18 mouse cellular contexts compared by ENCODE assay signal in genomic region chr7:84068931-84069330, GRCm38 (mm10). TPM values are rescaled to one million over a fixed set of nuclear protein-coding genes. Genes with fewer than 3 reads are reported as not detected.
DNase-seq lines count a peak whose midpoint lies in the region; ATAC-seq and TF ChIP-seq lines count a peak whose summit lies in the region.
"Had no signal": no experiment of that assay in that cellular context is flagged by ENCODE, and none has a peak within 500 bp of the region (broad histone marks: within the 10 kb centered on the region; RNA-seq: fewer than 3 reads in every experiment).

No protein-coding gene starts in this region.

- no peak overlapping the region for H3K27ac ChIP-seq in midbrain, postnatal 0 days (ENCODE audit: low read depth, low read length)
- no peak overlapping the region for H3K27ac ChIP-seq in midbrain, embryonic 13.5 days
- no peak overlapping the region for H3K27ac ChIP-seq in gastrocnemius, adult 2 months
- H3K27ac ChIP-seq in liver, embryonic 11.5 days (ENCODE audit: low read depth, low read length), result no peak overlapping the region
- no peak overlapping the region for H3K27ac ChIP-seq in intestine, embryonic 16.5 days (ENCODE audit: low read length)
- H3K27ac ChIP-seq: midbrain, embryonic 12.5 days had no signal

- TF ChIP-seq CTCF in midbrain, postnatal 0 days (IDR thresholded peaks at IDR 0.05), result no peak
- TF ChIP-seq CTCF in gastrocnemius, adult 2 months (IDR thresholded peaks at IDR 0.05), result no peak

- no peak overlapping the region for H3K4me3 ChIP-seq in midbrain, postnatal 0 days (ENCODE audit: low read depth, low read length)
- no peak overlapping the region for H3K4me3 ChIP-seq in midbrain, embryonic 13.5 days (replicated peaks)
- H3K4me3 ChIP-seq in gastrocnemius, adult 2 months, result peak overlapping the region; percentile 23
- H3K4me3 ChIP-seq in liver, embryonic 11.5 days (ENCODE audit: low read depth, low read length), result no peak overlapping the region
- no peak overlapping the region for H3K4me3 ChIP-seq in intestine, embryonic 16.5 days (ENCODE audit: low read length)
- H3K4me3 ChIP-seq: midbrain, embryonic 12.5 days had no signal

- no peak for ATAC-seq in midbrain, postnatal 0 days (ENCODE audit: low FRiP score)
- no peak for ATAC-seq in midbrain, embryonic 13.5 days
- no peak for ATAC-seq in liver, embryonic 11.5 days (replicated peaks; ENCODE audit: low FRiP score)
- no peak for ATAC-seq in intestine, embryonic 16.5 days
- ATAC-seq: CD4-positive, CD25-positive, alpha-beta regulatory T cell, adult 4 months; forebrain, embryonic 16.5 days; liver, postnatal 0 days had no signal

- H3K9ac ChIP-seq in midbrain, postnatal 0 days (replicated peaks; ENCODE audit: low read length, poor library complexity, severe bottlenecking), result no peak overlapping the region
- H3K9ac ChIP-seq in midbrain, embryonic 13.5 days (replicated peaks), result no peak overlapping the region
- no peak overlapping the region for H3K9ac ChIP-seq in liver, embryonic 11.5 days (ENCODE audit: low read depth, low read length)
- H3K9ac ChIP-seq in intestine, embryonic 16.5 days (ENCODE audit: low read depth, low read length), result no peak overlapping the region
- H3K9ac ChIP-seq: liver, postnatal 0 days; midbrain, embryonic 12.5 days had no signal

- H3K9me3 ChIP-seq in midbrain, postnatal 0 days (ENCODE audit: low read length), result no peaks in the 10 kb centered on the region
- H3K9me3 ChIP-seq in midbrain, embryonic 13.5 days, result no peaks in the 10 kb centered on the region; the same call in 1 of the 2 replicates
- no peaks in the 10 kb centered on the region for H3K9me3 ChIP-seq in liver, embryonic 11.5 days (ENCODE audit: control insufficient read depth, low read length)
- no peaks in the 10 kb centered on the region for H3K9me3 ChIP-seq in intestine, embryonic 16.5 days (ENCODE audit: control insufficient read depth, low read length)
- H3K9me3 ChIP-seq: midbrain, embryonic 12.5 days had no signal

- H3K27me3 ChIP-seq in midbrain, postnatal 0 days (ENCODE audit: insufficient read depth, low read length), result no peaks in the 10 kb centered on the region
- no peaks in the 10 kb centered on the region for H3K27me3 ChIP-seq in midbrain, embryonic 13.5 days
- H3K27me3 ChIP-seq in liver, embryonic 11.5 days (replicated peaks; ENCODE audit: control insufficient read depth, insufficient read depth, low read length), result no peaks in the 10 kb centered on the region
- no peaks in the 10 kb centered on the region for H3K27me3 ChIP-seq in intestine, embryonic 16.5 days (replicated peaks; ENCODE audit: control insufficient read depth, insufficient read depth, low read length)
- H3K27me3 ChIP-seq: midbrain, embryonic 12.5 days had no signal

- H3K4me2 ChIP-seq in midbrain, postnatal 0 days (ENCODE audit: low read depth, low read length, poor library complexity, severe bottlenecking), result no peak overlapping the region
- H3K4me2 ChIP-seq in midbrain, embryonic 13.5 days (replicated peaks), result no peak overlapping the region
- no peak overlapping the region for H3K4me2 ChIP-seq in liver, embryonic 11.5 days
- H3K4me2 ChIP-seq in intestine, embryonic 16.5 days (ENCODE audit: low read depth, low read length), result no peak overlapping the region
- H3K4me2 ChIP-seq: midbrain, embryonic 12.5 days had no signal

- intact Hi-C loops in gastrocnemius, adult 2 months (cut with DNase I), result loop anchor here (5.0 kb wide), 1 partner anchor 117 kb away; no protein-coding TSS in a partner anchor

- no peaks in the 10 kb centered on the region for H3K36me3 ChIP-seq in midbrain, postnatal 0 days (ENCODE audit: insufficient read depth, low read length)
- H3K36me3 ChIP-seq in midbrain, embryonic 13.5 days, result no peaks in the 10 kb centered on the region
- no peaks in the 10 kb centered on the region for H3K36me3 ChIP-seq in liver, embryonic 11.5 days (ENCODE audit: control insufficient read depth, insufficient read depth, low read length)
- H3K36me3 ChIP-seq in intestine, embryonic 16.5 days (ENCODE audit: control insufficient read depth, insufficient read depth, low read length), result no peaks in the 10 kb centered on the region
- H3K36me3 ChIP-seq: midbrain, embryonic 12.5 days had no signal

- H3K4me1 ChIP-seq in midbrain, postnatal 0 days (ENCODE audit: insufficient read depth, low read length), result no peaks in the 10 kb centered on the region
- H3K4me1 ChIP-seq in midbrain, embryonic 13.5 days (replicated peaks), result no peaks in the 10 kb centered on the region
- no peaks in the 10 kb centered on the region for H3K4me1 ChIP-seq in liver, embryonic 11.5 days (replicated peaks; ENCODE audit: control insufficient read depth, insufficient read depth, low read length)
- H3K4me1 ChIP-seq in intestine, embryonic 16.5 days (ENCODE audit: control insufficient read depth, insufficient read depth, low read length), result no peaks in the 10 kb centered on the region
- H3K4me1 ChIP-seq: midbrain, embryonic 12.5 days had no signal

- DNase-seq in midbrain, postnatal 0 days (ENCODE audit: low spot score), result peak; percentile 49
- peak; percentile 80 for DNase-seq in cerebellum, adult 8-10 months
- DNase-seq in gastrocnemius, adult 2 months, result peak; percentile 74
- no peak for DNase-seq in B cell, adult 2 months
- DNase-seq in liver, embryonic 11.5 days (ENCODE audit: low spot score), result no peak
- DNase-seq: adrenal gland, postnatal 10 days; kidney, adult 9 months; kidney, postnatal 4 days; liver, postnatal 0 days; lung, postnatal 36 days; right cerebral cortex, postnatal 14 days; thymus, postnatal 36 days had no signal

- WGBS in midbrain, postnatal 0 days, result 66% methylated on average over 5 of the region's 5 CpGs
- 71% methylated on average over 5 of the region's 5 CpGs for WGBS in midbrain, embryonic 13.5 days
- WGBS in liver, embryonic 11.5 days, result 78% methylated on average over 5 of the region's 5 CpGs
- 68% methylated on average over 5 of the region's 5 CpGs for WGBS in intestine, embryonic 16.5 days

RNA-seq across cellular contexts. Expression of gene Cemip, which starts 17.4 kb away (rescaled TPM):
- total RNA-seq in midbrain, postnatal 0 days (2014; rRNA removed), result 6.6 and 8.2 TPM in 2 replicates
- polyA plus RNA-seq in midbrain, postnatal 0 days (2015; fragmentation: Nextera tagmentation; extraction: Ambion mirVana), result 0.49 and 0.60 TPM in 2 replicates
- 0.16 and 0.28 TPM in 2 replicates for polyA plus RNA-seq in midbrain, embryonic 13.5 days (2015; fragmentation: Nextera tagmentation; extraction: Ambion mirVana)
- total RNA-seq in gastrocnemius, adult 2 months (2021), result not detected
- polyA plus RNA-seq in liver, embryonic 11.5 days (2014; fragmentation: Nextera tagmentation; extraction: Ambion mirVana), result 0.14 and 0.15 TPM in 2 replicates
- 0.28 and 0.40 TPM in 2 replicates for polyA plus RNA-seq in intestine, embryonic 16.5 days (2015; fragmentation: Nextera tagmentation; extraction: Ambion mirVana)
- total RNA-seq: MEL had no signal
- polyA plus RNA-seq: liver, postnatal 0 days had no signal

Comparison
In these comparisons a context has a peak if more than half of its experiments do, and no peak if none do; other contexts are left out.
1. DNase-seq: peak in midbrain, postnatal 0 days (single experiment), cerebellum, adult 8-10 months (single experiment) and gastrocnemius, adult 2 months (single experiment); none in B cell, adult 2 months (0 of 2) and liver, embryonic 11.5 days (single experiment).